Mouse (Mus musculus) CH12.LX (cell line): ENCODE measurements at regions not wholly inside any gene's neighbourhood (a gene's known extent, or its start where the extent isn't known, plus 50 kb on each side); places are given as distances from the start of the nearest gene placed in this dataset.

Experiments
- DNase-seq: peaks from one replicate; pipeline ENCODE4 v3.0.0-alpha.2; 2013; ENCODE audit errors: extremely low read depth
- H3K27ac ChIP-seq: 2 replicates; pipeline ENCODE4 v1.5.1; 2012; ENCODE audit warnings: low read depth, mild to moderate bottlenecking, control low read depth, moderate library complexity; ENCODE audit not compliant: insufficient read depth
- H3K27me3 ChIP-seq: replicated peaks from 2 replicates; pipeline ENCODE3; 2012; ENCODE audit warnings: inconsistent platforms
- H3K36me3 ChIP-seq, 2 experiments: replicated peaks in 1 of 2; 2 replicates each; pipeline versions ENCODE3 to v1.6.1; 2012; ENCODE audit warnings: inconsistent platforms in 1 of 2, low read length in 1 of 2, mild to moderate bottlenecking in 1 of 2, mixed read lengths in 1 of 2, moderate library complexity in 1 of 2; ENCODE audit not compliant: control insufficient read depth in 1 of 2, insufficient read depth in 1 of 2
- H3K4me1 ChIP-seq, 2 experiments: 2 replicates each; pipeline ENCODE4 v1.6.1; 2012; ENCODE audit warnings: inconsistent platforms in 1 of 2, moderate library complexity in 1 of 2; ENCODE audit not compliant: insufficient read depth in 2 of 2, control insufficient read depth in 1 of 2
- H3K4me2 ChIP-seq: 2 replicates; pipeline ENCODE4 v1.6.1; 2012; ENCODE audit warnings: low read depth, mild to moderate bottlenecking, control low read depth; ENCODE audit not compliant: poor library complexity, insufficient read depth, severe bottlenecking
- H3K4me3 ChIP-seq, 3 experiments: fragments of 150-350 bp in 1 of 3; sonication (generic) in 1 of 3; replicated peaks in 1 of 3; 2 replicates each; pipeline versions ENCODE3 to v1.5.1; 2011 to 2012; ENCODE audit warnings: low read depth in 2 of 3, low read length in 2 of 3, mild to moderate bottlenecking in 2 of 3, moderate library complexity in 2 of 3, control low read depth in 1 of 3, improper control_type of control experiment in 1 of 3, inconsistent platforms in 1 of 3, mixed read lengths in 1 of 3; ENCODE audit not compliant: poor library complexity in 1 of 3
- H3K79me2 ChIP-seq: replicated peaks from 2 replicates; pipeline ENCODE4 v1.6.1; 2012; ENCODE audit warnings: mild to moderate bottlenecking, moderate library complexity; ENCODE audit not compliant: control insufficient read depth, poor library complexity, insufficient read depth, severe bottlenecking; ENCODE audit errors: extremely low read depth
- H3K9ac ChIP-seq: 2 replicates; pipeline ENCODE4 v1.6.1; 2012; ENCODE audit warnings: low read depth, mild to moderate bottlenecking, control low read depth, moderate library complexity; ENCODE audit not compliant: insufficient read depth
- H3K9me3 ChIP-seq: replicated peaks from 2 replicates; pipeline ENCODE3; 2012; ENCODE audit warnings: low read length, inconsistent platforms, mixed read lengths
- BHLHE40 ChIP-seq: IDR thresholded peaks from 2 replicates; pipeline ENCODE4 v1.6.1; 2011; ENCODE audit warnings: mild to moderate bottlenecking, low read depth, low read length, improper control_type of control experiment
- CHD2 ChIP-seq: IDR thresholded peaks from 2 replicates; pipeline ENCODE4 v1.6.1; 2011; ENCODE audit warnings: low read length, improper control_type of control experiment
- E2F4 ChIP-seq: IDR thresholded peaks from 2 replicates; pipeline ENCODE4 v1.6.1; 2011; ENCODE audit warnings: low read depth, low read length, improper control_type of control experiment; ENCODE audit not compliant: insufficient replicate concordance
- ELF1 ChIP-seq: IDR thresholded peaks from 2 replicates; pipeline ENCODE4 v1.6.1; 2014; ENCODE audit warnings: low read depth, mild to moderate bottlenecking, inconsistent platforms, low read length, improper control_type of control experiment
- EP300 ChIP-seq: IDR thresholded peaks from 2 replicates; pipeline ENCODE4 v1.6.1; 2011; ENCODE audit warnings: low read length, improper control_type of control experiment
- ETS1 ChIP-seq: conservative IDR thresholded peaks from 2 replicates; pipeline ENCODE4 v1.6.1; 2012; ENCODE audit warnings: low read depth, mild to moderate bottlenecking, inconsistent platforms, low read length, improper control_type of control experiment, moderate library complexity
- HCFC1 ChIP-seq: IDR thresholded peaks from 2 replicates; pipeline ENCODE4 v1.6.1; 2012; ENCODE audit warnings: low read depth, mild to moderate bottlenecking, inconsistent platforms, low read length, improper control_type of control experiment
- JUND ChIP-seq: conservative IDR thresholded peaks from 2 replicates; pipeline ENCODE4 v1.6.1; 2011; ENCODE audit warnings: low read depth, low read length, improper control_type of control experiment
- KAT2A ChIP-seq: IDR thresholded peaks from 2 replicates; pipeline ENCODE4 v1.6.1; 2012; ENCODE audit warnings: low read length, improper control_type of control experiment, inconsistent platforms; ENCODE audit not compliant: insufficient replicate concordance
- MAFK ChIP-seq: IDR thresholded peaks from 2 replicates; pipeline ENCODE4 v1.6.1; 2011; ENCODE audit warnings: low read length, improper control_type of control experiment; ENCODE audit not compliant: insufficient replicate concordance
- MAX ChIP-seq: IDR thresholded peaks from 2 replicates; pipeline ENCODE4 v1.6.1; 2011; ENCODE audit warnings: low read length, improper control_type of control experiment
- MAZ ChIP-seq: IDR thresholded peaks from 2 replicates; pipeline ENCODE4 v1.6.1; 2012; ENCODE audit warnings: low read depth, mild to moderate bottlenecking, inconsistent platforms, low read length, improper control_type of control experiment, moderate library complexity
- MEF2A ChIP-seq: IDR thresholded peaks from 2 replicates; pipeline ENCODE4 v1.6.1; 2014; ENCODE audit warnings: low read depth, mild to moderate bottlenecking, inconsistent platforms, low read length, improper control_type of control experiment, borderline replicate concordance
- MXI1 ChIP-seq: IDR thresholded peaks from 2 replicates; pipeline ENCODE4 v1.6.1; 2011; ENCODE audit warnings: mild to moderate bottlenecking, low read depth, low read length, improper control_type of control experiment
- MYC ChIP-seq: IDR thresholded peaks from 2 replicates; pipeline ENCODE4 v1.6.1; 2011; ENCODE audit warnings: low read depth, mild to moderate bottlenecking, improper control_type of control experiment, low read length
- NELFE ChIP-seq: IDR thresholded peaks from 2 replicates; pipeline ENCODE4 v1.6.1; 2011; ENCODE audit warnings: low read depth, low read length, improper control_type of control experiment
- PAX5 ChIP-seq: IDR thresholded peaks from 2 replicates; pipeline ENCODE4 v1.6.1; 2012; ENCODE audit warnings: low read length, inconsistent platforms, mixed read lengths
- POLR2A ChIP-seq: IDR thresholded peaks from 2 replicates; pipeline ENCODE4 v1.6.1; 2011; ENCODE audit warnings: low read depth, mild to moderate bottlenecking, improper control_type of control experiment, low read length
- POLR2AphosphoS2 ChIP-seq: IDR thresholded peaks from 2 replicates; pipeline ENCODE4 v1.6.1; 2011; ENCODE audit warnings: low read depth, low read length, improper control_type of control experiment
- RCOR1 ChIP-seq: conservative IDR thresholded peaks from 2 replicates; pipeline ENCODE4 v1.6.1; 2012; ENCODE audit warnings: low read depth, mild to moderate bottlenecking, inconsistent platforms, low read length, improper control_type of control experiment
- SIN3A ChIP-seq: IDR thresholded peaks from 2 replicates; pipeline ENCODE4 v1.6.1; 2012; ENCODE audit warnings: low read length, improper control_type of control experiment, inconsistent platforms
- SMC3 ChIP-seq: IDR thresholded peaks from 2 replicates; pipeline ENCODE4 v1.6.1; 2011; ENCODE audit warnings: low read depth, low read length, improper control_type of control experiment
- TCF12 ChIP-seq: IDR thresholded peaks from 2 replicates; pipeline ENCODE4 v1.6.1; 2014; ENCODE audit warnings: low read depth, mild to moderate bottlenecking, inconsistent platforms, low read length, improper control_type of control experiment
- UBTF ChIP-seq: IDR thresholded peaks from 2 replicates; pipeline ENCODE4 v1.6.1; 2012; ENCODE audit warnings: low read depth, mild to moderate bottlenecking, inconsistent platforms, low read length, improper control_type of control experiment, moderate library complexity
- USF2 ChIP-seq: conservative IDR thresholded peaks from 2 replicates; pipeline ENCODE4 v1.6.1; 2011; ENCODE audit warnings: low read depth, low read length, improper control_type of control experiment
- ZMIZ1 ChIP-seq: IDR thresholded peaks from 2 replicates; pipeline ENCODE4 v1.6.1; 2012; ENCODE audit warnings: low read depth, mild to moderate bottlenecking, inconsistent platforms, low read length, improper control_type of control experiment
- ZNF384 ChIP-seq: IDR thresholded peaks from 2 replicates; pipeline ENCODE4 v1.6.1; 2012; ENCODE audit warnings: low read depth, low read length, improper control_type of control experiment, inconsistent platforms
- dilution Hi-C: fragments of 300-500 bp; cut with MboI; formaldehyde crosslinking; loops from 2 replicates; pipeline ENCODE4 v1.14.3; 2020; ENCODE audit warnings: low sequenced_read_pairs; ENCODE audit not compliant: extremely low pct_unique_long_range_greater_than_20kb, extremely low pct_ligation_motif_present
- in situ Hi-C: fragments of 300-500 bp; cut with MboI; formaldehyde crosslinking; loops from 3 replicates; pipeline ENCODE4 v1.14.3; 2019; ENCODE audit warnings: low sequenced_read_pairs, low pct_ligation_motif_present, low pct_unique_long_range_greater_than_20kb, mixed read lengths

- no peak overlapping the region for H3K27ac ChIP-seq
- no peaks in the 10 kb centered on the region for H3K4me1 ChIP-seq
- H3K79me2 ChIP-seq: no peaks in the 10 kb centered on the region
- in situ Hi-C loops (no loop called here), dilution Hi-C loops (no loop called here)
- H3K9ac ChIP-seq: no peak overlapping the region
- DNase-seq: no peak
- H3K27me3 ChIP-seq: no peaks in the 10 kb centered on the region
- TF ChIP-seq POLR2A (no peak), HCFC1 (no peak), MXI1 (no peak), KAT2A (no peak), ETS1 (no peak), ZMIZ1 (no peak), RCOR1 (no peak), PAX5 (no peak), SMC3 (no peak), TCF12 (no peak), JUND (no peak), SIN3A (no peak), USF2 (no peak), MYC (no peak), EP300 (no peak), E2F4 (no peak), ELF1 (no peak)
- no peak overlapping the region for H3K4me2 ChIP-seq
- no peak overlapping the region for H3K4me3 ChIP-seq
- peaks cover 25% of the 10 kb centered on the region for H3K9me3 ChIP-seq
- no peaks in the 10 kb centered on the region for H3K36me3 ChIP-seq
These were observed 236.8 kb upstream of the Nectin3 start for GRCm38 (mm10) chr16:46735140-46735539.

- Histone ChIP-seq H3K27me3 (no peaks in the 10 kb centered on the region), H3K79me2 (no peaks in the 10 kb centered on the region), H3K9ac (no peak overlapping the region), H3K4me2 (no peak overlapping the region), H3K4me3 (no peak overlapping the region), H3K9me3 (peaks cover 29% of the 10 kb centered on the region), H3K4me1 (no peaks in the 10 kb centered on the region), H3K36me3 (no peaks in the 10 kb centered on the region), H3K27ac (no peak overlapping the region)
- DNase-seq: no peak
- in situ Hi-C loops (no loop called here), dilution Hi-C loops (no loop called here)
- TF ChIP-seq USF2 (no peak), TCF12 (no peak), E2F4 (no peak), CHD2 (no peak), RCOR1 (no peak), MAX (no peak), MAFK (no peak), MEF2A (no peak), MAZ (no peak), SMC3 (no peak), NELFE (no peak), POLR2AphosphoS2 (no peak), ZNF384 (no peak), UBTF (no peak), BHLHE40 (no peak)
These were observed 230.1 kb upstream of the Nectin3 start for GRCm38 (mm10) chr16:46728424-46728823.
